Mouse (Mus musculus) lung, postnatal 0 days (tissue): ENCODE data around the gene Pdzd4.

ENCODE experiments used
- CTCF ChIP-seq: IDR thresholded peaks from 2 replicates; pipeline ENCODE4 v1.5.1; 2016; ENCODE audit warnings: antibody characterized with exemption, mild to moderate bottlenecking
- EP300 ChIP-seq: IDR thresholded peaks from 2 replicates; pipeline ENCODE4 v1.6.1; 2016; ENCODE audit warnings: antibody characterized with exemption, mild to moderate bottlenecking, control low read depth

DNA sequence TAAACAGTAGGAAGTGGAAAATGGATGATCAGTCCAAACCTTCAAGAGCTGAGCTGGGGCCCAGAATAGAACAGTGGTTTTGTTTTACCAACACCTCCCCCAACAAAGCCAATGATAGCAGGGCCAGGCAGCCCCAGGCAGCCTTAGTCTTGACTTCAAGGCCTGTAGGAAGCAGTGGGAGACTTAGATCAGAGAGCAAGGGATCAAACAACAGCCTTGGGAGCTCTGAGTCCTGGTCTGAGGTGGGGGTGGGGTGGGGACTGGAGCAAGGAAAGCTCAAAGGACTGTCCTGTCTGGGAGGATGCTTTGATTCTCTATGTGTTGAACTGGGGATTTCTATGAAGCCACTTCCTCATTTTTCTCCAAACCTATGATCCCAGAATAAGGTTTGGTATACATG is 46.7 kb upstream of the Pdzd4 start:
- no peak for TF ChIP-seq CTCF
- no peak for TF ChIP-seq EP300
